Mouse (Mus musculus) neural tube, embryonic 11.5 days (tissue): ENCODE measurements around the gene Adgrl2. TPM values are rescaled to one million over a fixed set of nuclear protein-coding genes. Genes with fewer than 3 reads are reported as not detected.
A peak's percentile ranks its signal among the peaks of the same experiment; 100 is the strongest.

Experiments used
- ATAC-seq: fragments of 200-750 bp; cut with Nextera tagmentation; 2 replicates; pipeline ENCODE4 v1.8.0; 2017; ENCODE audit warnings: moderate number of reproducible peaks, mild to moderate bottlenecking, moderate TSS enrichment, moderate library complexity; ENCODE audit not compliant: insufficient read depth, low FRiP score, low TSS enrichment
- DNase-seq: peaks from one replicate; pipeline ENCODE4 v3.0.0-alpha.2; 2015; ENCODE audit warnings: low spot score
- H3K27ac ChIP-seq: fragments of 300-500 bp; sonication (generic); 2 replicates; pipeline ENCODE4 v1.5.1; 2014; ENCODE audit warnings: low read depth, mild to moderate bottlenecking, low read length
- H3K27me3 ChIP-seq: fragments of 300-500 bp; sonication (generic); 2 replicates; pipeline ENCODE4 v1.6.1; 2014; ENCODE audit warnings: mild to moderate bottlenecking, low read length, mixed read lengths; ENCODE audit not compliant: control insufficient read depth, insufficient read depth
- H3K36me3 ChIP-seq: fragments of 300-500 bp; sonication (generic); 2 replicates; pipeline ENCODE4 v1.6.1; 2014; ENCODE audit warnings: mild to moderate bottlenecking, low read length, moderate library complexity, mixed read lengths; ENCODE audit not compliant: control insufficient read depth, insufficient read depth
- H3K4me1 ChIP-seq: fragments of 300-500 bp; sonication (generic); 2 replicates; pipeline ENCODE4 v1.6.1; 2014; ENCODE audit warnings: low read length, mixed read lengths; ENCODE audit not compliant: control insufficient read depth, insufficient read depth
- H3K4me2 ChIP-seq: fragments of 300-500 bp; sonication (generic); 2 replicates; pipeline ENCODE4 v1.6.1; 2014; ENCODE audit warnings: low read depth, mild to moderate bottlenecking, moderate library complexity
- H3K4me3 ChIP-seq: fragments of 300-500 bp; sonication (generic); 2 replicates; pipeline ENCODE4 v1.5.1; 2014; ENCODE audit warnings: low read depth, low read length
- H3K9ac ChIP-seq: fragments of 300-500 bp; sonication (generic); 2 replicates; pipeline ENCODE4 v1.6.1; 2014; ENCODE audit warnings: mild to moderate bottlenecking, low read length
- H3K9me3 ChIP-seq: fragments of 300-500 bp; sonication (generic); 2 replicates; pipeline ENCODE4 v1.6.1; 2016; ENCODE audit warnings: low read length; ENCODE audit not compliant: control insufficient read depth
- WGBS: fragments of 180-500 bp; shearing (Covaris S2); extraction: QIAGEN DNeasy Blood & Tissue Kit; methylation state at CpG from one replicate; pipeline ENCODE4 v1.1.7; 2014; 5-methylcytosine and 5-hydroxymethylcytosine counted together
- polyA plus RNA-seq: library from polyadenylated mRNA; unstranded; fragments of >200 nt; fragmentation: Nextera tagmentation; extraction: Ambion mirVana; gene quantifications from 2 replicates; pipeline ENCODE4 v1.2.1, GENCODE M21; 2014

Adgrl2 gene
- polyA plus RNA-seq, 1 experiment from 2014 or later = 85.0 TPM

GRCm38 (mm10) chr3:148960751-148961289 is 29.5 kb downstream of the Adgrl2 start:
- Histone ChIP-seq H3K4me2 (no peak overlapping the region), H3K27ac (no peak overlapping the region), H3K9ac (no peak overlapping the region), H3K27me3 (no peaks in the 10 kb centered on the region), H3K4me3 (no peak overlapping the region), H3K4me1 (peaks cover 26% of the 10 kb centered on the region), H3K9me3 (no peaks in the 10 kb centered on the region), H3K36me3 (no peaks in the 10 kb centered on the region)
- ATAC-seq (no peak), DNase-seq (no peak)
- WGBS = 78% methylated on average over 9 of the region's 9 CpGs

GRCm38 (mm10) chr3:148960215-148960614 is 30.1 kb downstream of the Adgrl2 start:
- Histone ChIP-seq H3K4me1 (peaks cover 26% of the 10 kb centered on the region), H3K9ac (no peak overlapping the region), H3K36me3 (no peaks in the 10 kb centered on the region), H3K4me3 (no peak overlapping the region), H3K27ac (no peak overlapping the region), H3K4me2 (no peak overlapping the region), H3K27me3 (no peaks in the 10 kb centered on the region), H3K9me3 (no peaks in the 10 kb centered on the region)
- ATAC-seq (no peak), DNase-seq (no peak)
- 81% methylated on average over 10 of the region's 10 CpGs for WGBS

GRCm38 (mm10) chr3:148959327-148960025 is 30.9 kb downstream of the Adgrl2 start:
- WGBS = 18% methylated on average over 15 of the region's 15 CpGs
- H3K4me2 ChIP-seq = peak overlapping the region; percentile 35
- peaks cover 26% of the 10 kb centered on the region for H3K4me1 ChIP-seq
- H3K27me3 ChIP-seq = no peaks in the 10 kb centered on the region
- DNase-seq (no peak), ATAC-seq (peak; percentile 62; the same call in 1 of the 2 replicates)
- H3K36me3 ChIP-seq = no peaks in the 10 kb centered on the region
- H3K4me3 ChIP-seq = peak overlapping the region; percentile 15; the same call in 1 of the 2 replicates
- no peak overlapping the region for H3K27ac ChIP-seq
- no peaks in the 10 kb centered on the region for H3K9me3 ChIP-seq
- H3K9ac ChIP-seq = no peak overlapping the region

DNA sequence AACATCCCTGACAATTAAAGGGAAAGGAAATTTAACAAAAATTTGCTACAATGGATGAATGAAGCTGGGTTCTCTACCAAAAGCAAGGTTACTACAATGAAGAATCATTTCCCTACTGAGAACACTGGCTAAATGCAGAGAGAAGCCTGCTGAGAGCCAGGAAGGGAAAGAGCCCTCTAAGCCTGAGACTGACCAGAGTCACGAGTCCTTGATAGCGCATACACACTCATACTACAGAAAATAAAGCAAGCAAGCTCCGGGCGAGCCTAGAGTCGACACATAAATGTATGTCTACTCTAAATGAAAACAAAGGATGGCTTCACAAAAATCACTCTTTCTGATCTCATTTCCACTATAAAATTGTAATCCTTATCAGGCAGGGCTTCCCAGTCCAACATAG is 31.6 kb downstream of the Adgrl2 start:
- Histone ChIP-seq H3K4me2 (no peak overlapping the region), H3K9ac (no peak overlapping the region), H3K36me3 (no peaks in the 10 kb centered on the region), H3K4me1 (peaks cover 26% of the 10 kb centered on the region), H3K27me3 (no peaks in the 10 kb centered on the region), H3K4me3 (no peak overlapping the region), H3K9me3 (no peaks in the 10 kb centered on the region), H3K27ac (no peak overlapping the region)
- no peak for DNase-seq
- 65% methylated on average over 5 of the region's 5 CpGs for WGBS
- ATAC-seq = no peak

GRCm38 (mm10) chr3:148958185-148958584 is 32.2 kb downstream of the Adgrl2 start:
- H3K9ac ChIP-seq = no peak overlapping the region
- H3K36me3 ChIP-seq = no peaks in the 10 kb centered on the region
- no peaks in the 10 kb centered on the region for H3K9me3 ChIP-seq
- H3K4me3 ChIP-seq = no peak overlapping the region
- no peak for DNase-seq
- 47% methylated on average over 9 of the region's 9 CpGs for WGBS
- ATAC-seq = no peak
- H3K4me1 ChIP-seq = peaks cover 26% of the 10 kb centered on the region
- no peak overlapping the region for H3K27ac ChIP-seq
- no peak overlapping the region for H3K4me2 ChIP-seq
- no peaks in the 10 kb centered on the region for H3K27me3 ChIP-seq

GRCm38 (mm10) chr3:148956887-148957286 is 33.5 kb downstream of the Adgrl2 start:
- Histone ChIP-seq H3K27me3 (no peaks in the 10 kb centered on the region), H3K9me3 (no peaks in the 10 kb centered on the region), H3K36me3 (no peaks in the 10 kb centered on the region), H3K9ac (no peak overlapping the region), H3K4me2 (no peak overlapping the region), H3K4me1 (peaks cover 26% of the 10 kb centered on the region), H3K4me3 (no peak overlapping the region), H3K27ac (no peak overlapping the region)
- DNase-seq = no peak
- 88% methylated on average over 7 of the region's 7 CpGs for WGBS
- no peak for ATAC-seq

GRCm38 (mm10) chr3:148949796-148950195 is 40.6 kb downstream of the Adgrl2 start:
- Histone ChIP-seq H3K9me3 (no peaks in the 10 kb centered on the region), H3K27me3 (no peaks in the 10 kb centered on the region), H3K27ac (no peak overlapping the region), H3K9ac (no peak overlapping the region), H3K4me2 (no peak overlapping the region), H3K4me1 (peaks cover 17% of the 10 kb centered on the region), H3K36me3 (no peaks in the 10 kb centered on the region), H3K4me3 (no peak overlapping the region)
- WGBS = 54% methylated on average over 8 of the region's 8 CpGs
- ATAC-seq (no peak), DNase-seq (peak; percentile 29)

GRCm38 (mm10) chr3:148947805-148948405 is 42.5 kb downstream of the Adgrl2 start:
- H3K4me1 ChIP-seq = peaks cover 20% of the 10 kb centered on the region
- H3K27ac ChIP-seq = no peak overlapping the region
- peak; percentile 37; the same call in 1 of the 2 replicates for ATAC-seq
- H3K9me3 ChIP-seq = no peaks in the 10 kb centered on the region
- H3K4me2 ChIP-seq = no peak overlapping the region
- H3K27me3 ChIP-seq = no peaks in the 10 kb centered on the region
- no peak for DNase-seq
- H3K36me3 ChIP-seq = no peaks in the 10 kb centered on the region
- 47% methylated on average over 9 of the region's 9 CpGs for WGBS
- no peak overlapping the region for H3K9ac ChIP-seq
- H3K4me3 ChIP-seq = no peak overlapping the region

- Histone ChIP-seq H3K36me3 (no peaks in the 10 kb centered on the region), H3K27me3 (no peaks in the 10 kb centered on the region), H3K27ac (no peak overlapping the region), H3K4me1 (peaks cover 24% of the 10 kb centered on the region), H3K4me2 (no peak overlapping the region), H3K4me3 (no peak overlapping the region), H3K9ac (no peak overlapping the region), H3K9me3 (no peaks in the 10 kb centered on the region)
- ATAC-seq (no peak), DNase-seq (no peak)
- 64% methylated on average over 6 of the region's 6 CpGs for WGBS
Observed at GRCm38 (mm10) chr3:148947266-148947665, 43.1 kb downstream of the Adgrl2 start.
